Mouse (Mus musculus): ENCODE data around the gene Olfr785. TPM values are rescaled to one million over a fixed set of nuclear protein-coding genes. Genes with fewer than 3 reads are reported as not detected.

Olfr785 gene
- polyA plus RNA-seq (2021; fragmentation: Nextera tagmentation) = not detected in 2 replicates
- long read RNA-seq, experiment 1 = 0 reads
- long read RNA-seq, experiment 2 = 0 reads

DNA sequence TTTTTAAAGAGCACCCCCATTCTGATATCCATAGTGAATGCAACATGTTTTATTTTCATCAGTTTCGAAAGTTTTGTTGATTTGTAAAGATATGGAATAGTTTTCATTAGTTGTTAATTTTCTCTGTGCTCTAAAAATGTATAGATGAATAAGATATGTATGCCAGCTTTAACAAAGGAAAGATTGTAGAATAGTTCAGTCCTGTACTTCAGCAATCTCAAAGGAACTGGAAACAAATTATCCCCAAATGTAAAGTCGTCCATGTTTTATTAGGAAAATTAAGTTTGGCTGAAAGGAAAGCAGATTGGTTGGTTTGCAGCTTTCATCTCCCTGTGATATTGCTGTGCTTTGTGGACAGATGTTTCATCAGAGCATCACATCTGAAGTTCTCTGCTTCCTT is at the start of gene Olfr785:
TSS of gene Olfr785 (plus strand) at position 301 of the 400 bp plus-strand sequence.

GRCm38 (mm10) chr10:129383783-129384182 is 21.4 kb upstream of the Olfr785 start, which contains the start of gene Olfr784:
Gene Olfr784, plus strand, starts transcription at chr10:129384083.

GRCm38 (mm10) chr10:129427006-129427405 is 21.8 kb downstream of the Olfr785 start, which contains the start of gene Olfr786:
Gene Olfr786, plus strand, starts transcription at chr10:129427306.

Other genes starting within 250 kb of the Olfr785 start
- not detected in 2 replicates for gene Olfr771, start 240.7 kb upstream of the Olfr785 start, polyA plus RNA-seq (2021; fragmentation: Nextera tagmentation)
- gene Olfr772, start 227.5 kb upstream of the Olfr785 start, polyA plus RNA-seq (2021; fragmentation: Nextera tagmentation) = not detected in 2 replicates
- gene Olfr773, start 218.0 kb upstream of the Olfr785 start, polyA plus RNA-seq (2021; fragmentation: Nextera tagmentation) = not detected in 2 replicates
- not detected in 2 replicates for gene Olfr774, start 169.2 kb upstream of the Olfr785 start, polyA plus RNA-seq (2021; fragmentation: Nextera tagmentation)
- not detected in 2 replicates for gene Olfr775, start 157.0 kb upstream of the Olfr785 start, polyA plus RNA-seq (2021; fragmentation: Nextera tagmentation)
- not detected in 2 replicates for gene Olfr776, start 146.3 kb upstream of the Olfr785 start, polyA plus RNA-seq (2021; fragmentation: Nextera tagmentation)
- gene Olfr777, start 133.9 kb upstream of the Olfr785 start, polyA plus RNA-seq (2021; fragmentation: Nextera tagmentation) = not detected in 2 replicates
- not detected in 2 replicates for gene Olfr780, start 87.3 kb upstream of the Olfr785 start, polyA plus RNA-seq (2021; fragmentation: Nextera tagmentation)
- gene Olfr781, start 76.6 kb upstream of the Olfr785 start, polyA plus RNA-seq (2021; fragmentation: Nextera tagmentation) = not detected in 2 replicates
- gene Olfr782, start 56.6 kb upstream of the Olfr785 start, polyA plus RNA-seq (2021; fragmentation: Nextera tagmentation) = not detected in 2 replicates
- 0.04 and 0.06 TPM in 2 replicates for gene Olfr784, start 21.3 kb upstream of the Olfr785 start, polyA plus RNA-seq (2021; fragmentation: Nextera tagmentation)
- gene Olfr786, start 21.9 kb downstream of the Olfr785 start, polyA plus RNA-seq (2021; fragmentation: Nextera tagmentation) = not detected in 2 replicates
- not detected in 2 replicates for gene Olfr787, start 56.4 kb downstream of the Olfr785 start, polyA plus RNA-seq (2021; fragmentation: Nextera tagmentation)
- gene Olfr788, start 65.6 kb downstream of the Olfr785 start, polyA plus RNA-seq (2021; fragmentation: Nextera tagmentation) = not detected in 2 replicates
- gene Olfr789, start 79.3 kb downstream of the Olfr785 start, polyA plus RNA-seq (2021; fragmentation: Nextera tagmentation) = not detected in 2 replicates
- not detected in 2 replicates for gene Olfr790, start 93.1 kb downstream of the Olfr785 start, polyA plus RNA-seq (2021; fragmentation: Nextera tagmentation)
- gene Olfr791, start 116.4 kb downstream of the Olfr785 start, polyA plus RNA-seq (2021; fragmentation: Nextera tagmentation) = not detected in 2 replicates
- not detected in 2 replicates for gene Olfr792, start 133.7 kb downstream of the Olfr785 start, polyA plus RNA-seq (2021; fragmentation: Nextera tagmentation)
- not detected in 2 replicates for gene Olfr794, start 162.2 kb downstream of the Olfr785 start, polyA plus RNA-seq (2021; fragmentation: Nextera tagmentation)
- gene Olfr796, start 207.1 kb downstream of the Olfr785 start, polyA plus RNA-seq (2021; fragmentation: Nextera tagmentation) = not detected in 2 replicates
- not detected in 2 replicates for gene Olfr798, start 222.5 kb downstream of the Olfr785 start, polyA plus RNA-seq (2021; fragmentation: Nextera tagmentation)
- not detected in 2 replicates for gene Olfr799, start 232.1 kb downstream of the Olfr785 start, polyA plus RNA-seq (2021; fragmentation: Nextera tagmentation)

Measured in left cerebral cortex, adult 6 months (tissue).